Mouse (Mus musculus): Measurements from ENCODE around the gene Ifna6.

DNA sequence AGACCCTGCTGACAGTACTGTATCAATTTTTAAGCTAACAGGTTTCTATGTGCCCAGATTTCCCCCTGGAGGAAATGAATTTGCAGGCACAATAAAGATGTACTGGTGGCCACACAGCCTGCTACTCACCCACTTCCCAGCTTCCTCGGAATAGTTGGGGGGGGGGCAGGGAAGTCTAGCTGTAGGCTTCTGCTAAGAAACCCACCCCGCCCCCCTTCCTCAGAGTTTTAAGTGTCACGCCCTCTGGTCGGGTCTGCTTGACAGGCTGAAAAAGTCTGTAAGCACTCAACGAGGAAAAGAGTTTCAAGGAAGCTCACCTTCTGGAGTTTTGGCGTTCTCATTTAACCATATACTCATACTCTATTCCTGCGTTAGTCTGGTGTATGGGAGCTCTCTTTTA is 36.1 kb downstream of the Ifna6 start:
- TF ChIP-seq GATA1 (IDR thresholded peaks at IDR 0.05; ENCODE audit: low read length) (no peak), TAL1 (IDR thresholded peaks at IDR 0.05; ENCODE audit: low read length) (no peak)
